Mouse (Mus musculus): ENCODE measurements around the gene Vdac1.

DNA sequence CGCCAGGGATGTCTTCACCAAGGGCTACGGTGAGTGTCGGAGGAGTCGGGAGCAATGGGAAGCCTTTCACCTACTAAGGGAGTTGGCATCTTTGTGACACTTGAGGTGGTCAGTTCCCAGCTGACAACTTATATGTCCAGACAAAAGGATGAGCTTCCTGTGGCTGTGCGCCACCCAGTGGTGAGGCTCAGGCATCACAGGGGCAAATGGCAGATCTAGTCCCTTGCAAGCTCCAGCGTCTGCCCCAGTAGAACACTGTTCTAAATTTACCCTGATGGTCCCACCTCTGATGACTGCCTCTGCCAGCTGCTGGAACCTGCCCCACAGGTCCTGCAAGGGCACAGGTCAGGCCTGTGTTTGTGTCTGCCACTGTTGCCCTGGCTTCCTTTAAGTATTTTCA is 13.7 kb downstream of the Vdac1 start:
- TF ChIP-seq POLR2A (IDR thresholded peaks at IDR 0.05; ENCODE audit: insufficient read depth, low read depth, low read length) (no peak), CTCF (IDR thresholded peaks at IDR 0.05; ENCODE audit: insufficient read depth, low read depth, low read length) (peak; percentile 90)
